Mouse (Mus musculus) retina, postnatal 7 days (tissue): ENCODE measurements around the gene Nefh.
A peak's percentile ranks its signal among the peaks of the same experiment; 100 is the strongest.

Experiments used
- DNase-seq: peaks from one replicate; pipeline ENCODE4 v3.0.0-alpha.2; 2012; ENCODE audit warnings: low read depth, low spot score

Gene Nefh

GRCm38 (mm10) chr11:4953401-4953800, 5.5 kb upstream of the Nefh start:
- no peak for DNase-seq

GRCm38 (mm10) chr11:4949256-4950044, 1.6 kb upstream of the Nefh start:
- DNase-seq, result no peak

- no peak for DNase-seq
Observed at GRCm38 (mm10) chr11:4948792-4949191, 928 bp upstream of the Nefh start.

DNA sequence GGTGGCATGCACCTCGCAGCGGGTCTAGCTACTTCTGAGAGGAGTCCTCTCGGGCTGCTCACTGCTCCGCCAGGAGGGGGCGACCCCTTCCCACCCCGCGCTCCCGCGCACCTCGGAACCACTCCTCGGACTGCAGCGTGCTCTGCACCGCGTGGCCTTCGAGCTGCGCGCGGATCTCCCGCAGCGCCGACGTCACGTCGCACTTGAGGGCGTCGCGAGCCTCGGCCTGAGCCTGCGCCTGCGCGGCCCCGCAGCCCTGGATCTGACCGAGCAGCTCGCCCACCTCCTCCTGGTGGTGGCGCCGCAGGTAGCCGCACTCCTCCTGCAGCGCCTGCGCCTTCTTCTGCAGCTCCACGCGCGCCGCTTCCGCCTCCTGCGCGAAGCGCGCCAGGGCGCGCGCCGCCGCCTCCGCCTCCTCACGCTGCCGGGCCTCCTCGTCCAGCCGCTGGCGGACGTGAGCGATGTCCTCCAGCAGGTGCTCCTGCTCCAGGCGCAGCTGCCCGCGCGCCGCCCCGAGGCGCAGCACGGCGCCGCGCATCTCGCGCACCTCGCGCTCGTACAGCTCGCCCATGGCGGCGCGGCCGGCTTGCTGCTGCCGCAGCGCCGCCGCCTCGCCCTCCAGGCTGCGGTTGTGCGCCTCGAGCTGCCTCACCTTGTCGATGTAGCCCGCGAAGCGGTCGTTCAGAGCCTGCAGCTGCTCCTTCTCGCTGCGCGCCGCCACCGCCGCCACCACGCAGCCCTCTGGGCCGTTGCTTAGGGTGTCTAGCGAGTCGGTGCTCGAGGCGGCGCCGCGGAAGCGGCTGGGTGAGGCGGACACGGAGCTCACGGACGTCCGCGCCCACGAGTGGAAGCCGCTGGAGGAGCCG, 684 bp downstream of the Nefh start:
- DNase-seq, result peak; percentile 78

GRCm38 (mm10) chr11:4946530-4946929, 1.3 kb downstream of the Nefh start:
- DNase-seq, result no peak

GRCm38 (mm10) chr11:4936243-4936642, 11.6 kb downstream of the Nefh start:
- DNase-seq, result no peak

- peak; percentile 80 for DNase-seq
Observed at GRCm38 (mm10) chr11:4931009-4931601, 16.8 kb downstream of the Nefh start.

GRCm38 (mm10) chr11:4927224-4927623, 20.6 kb downstream of the Nefh start:
- no peak for DNase-seq

GRCm38 (mm10) chr11:4921751-4922150, 26.1 kb downstream of the Nefh start:
- no peak for DNase-seq

DNA sequence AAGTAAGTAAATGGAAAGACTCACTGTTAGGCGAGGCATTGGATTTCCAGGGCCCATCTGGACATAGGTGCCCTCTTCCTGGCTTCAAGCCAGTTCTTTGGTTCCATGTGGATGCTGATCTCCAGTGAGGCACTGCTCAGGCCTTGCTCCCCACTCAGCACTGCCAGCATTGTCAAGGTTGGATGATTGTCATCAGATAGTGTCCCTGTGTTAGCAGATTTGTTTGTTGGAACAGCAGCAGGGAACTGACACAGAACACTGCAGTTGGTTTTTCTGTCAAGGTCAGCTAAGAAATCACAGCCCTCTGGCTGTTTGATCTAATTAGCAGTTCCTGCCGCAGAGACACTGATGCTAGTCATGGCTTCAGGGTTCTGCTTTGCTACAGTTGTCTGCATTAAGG, 26.6 kb downstream of the Nefh start:
- no peak for DNase-seq

GRCm38 (mm10) chr11:4916068-4916467, 31.8 kb downstream of the Nefh start:
- peak; percentile 60 for DNase-seq

DNA sequence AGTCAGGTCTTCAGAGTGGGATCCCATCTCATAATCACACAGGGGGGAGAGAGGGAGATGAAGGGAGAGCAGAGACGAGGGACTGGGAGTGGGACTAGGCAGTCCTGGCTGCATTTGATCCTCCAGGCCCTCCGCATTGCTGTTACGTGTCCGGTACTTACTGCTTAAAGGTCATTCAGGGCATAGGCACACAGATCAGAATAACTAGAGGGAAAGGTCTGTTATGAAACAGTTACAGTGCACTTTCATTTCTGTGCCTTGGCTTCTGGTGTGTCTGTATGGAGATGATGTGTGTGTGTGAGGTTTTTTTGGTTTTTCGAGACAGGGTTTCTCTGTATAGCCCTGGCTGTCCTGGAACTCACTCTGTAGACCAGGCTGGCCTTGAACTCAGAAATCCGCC, 41.6 kb downstream of the Nefh start:
- DNase-seq, result no peak

- DNase-seq, result no peak
Observed at GRCm38 (mm10) chr11:4901956-4902355, 45.9 kb downstream of the Nefh start.

DNA sequence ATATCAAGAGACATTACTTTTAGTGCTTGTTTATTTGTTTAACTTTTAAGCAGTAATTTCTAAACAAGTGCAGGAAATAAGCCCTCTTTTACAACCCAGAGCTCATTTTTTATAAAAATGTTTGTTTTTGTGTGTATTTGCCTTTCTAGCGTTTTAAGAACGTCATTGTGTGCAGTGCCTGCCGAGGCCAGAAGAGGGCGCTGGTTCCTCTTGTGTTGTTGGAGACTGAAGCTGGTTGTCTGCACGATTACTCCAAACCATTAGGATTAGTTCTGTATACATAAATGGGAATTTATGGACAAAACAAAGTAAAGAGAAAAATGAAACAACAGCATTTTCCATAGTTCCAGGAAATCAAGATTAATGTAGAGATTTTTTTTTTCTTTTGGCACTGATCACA, 47.4 kb downstream of the Nefh start:
- no peak for DNase-seq

- DNase-seq, result peak; percentile 78
Observed at GRCm38 (mm10) chr11:4894848-4895816, 52.7 kb downstream of the Nefh start, which contains the start of gene Thoc5. Thoc5 (plus strand) TSS chr11:4895320.
